Mouse (Mus musculus): ENCODE measurements around the gene Map2k1. TPM values are rescaled to one million over a fixed set of nuclear protein-coding genes. Genes with fewer than 3 reads are reported as not detected.
"Not testable (repeated sequence)": the region's sequence is repeated elsewhere in the genome, so short reads cannot be mapped to it uniquely, and the experiment has no call there.

Map2k1 gene
- total RNA-seq, 2 experiments from 2014 or later = 292 to 323 TPM

DNA sequence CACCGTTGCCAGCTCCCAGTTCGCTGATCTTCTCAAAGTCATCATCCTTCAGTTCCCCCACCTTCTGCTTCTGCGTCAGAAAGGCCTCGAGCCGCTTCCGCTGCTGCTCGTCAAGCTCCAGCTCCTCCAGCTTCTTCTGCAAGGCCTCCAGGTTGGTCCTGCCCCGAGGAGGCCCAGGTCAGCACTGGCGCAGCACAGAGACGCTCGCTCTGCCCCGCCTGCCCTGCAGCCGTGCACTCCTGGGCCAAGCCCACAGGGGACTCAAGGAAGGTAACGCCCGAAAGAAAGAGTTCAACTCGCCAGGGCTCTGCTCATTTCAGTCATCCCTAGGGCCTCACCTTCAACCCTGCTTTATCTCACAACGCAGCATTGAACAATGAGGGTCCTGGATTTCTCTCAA is 39.0 kb downstream of the Map2k1 start:
- no peak for DNase-seq (ENCODE audit: low spot score in 2 of 2)

GRCm38 (mm10) chr9:64207509-64208084 is 45.8 kb downstream of the Map2k1 start:
- no peak for DNase-seq (ENCODE audit: low spot score in 2 of 2)

DNA sequence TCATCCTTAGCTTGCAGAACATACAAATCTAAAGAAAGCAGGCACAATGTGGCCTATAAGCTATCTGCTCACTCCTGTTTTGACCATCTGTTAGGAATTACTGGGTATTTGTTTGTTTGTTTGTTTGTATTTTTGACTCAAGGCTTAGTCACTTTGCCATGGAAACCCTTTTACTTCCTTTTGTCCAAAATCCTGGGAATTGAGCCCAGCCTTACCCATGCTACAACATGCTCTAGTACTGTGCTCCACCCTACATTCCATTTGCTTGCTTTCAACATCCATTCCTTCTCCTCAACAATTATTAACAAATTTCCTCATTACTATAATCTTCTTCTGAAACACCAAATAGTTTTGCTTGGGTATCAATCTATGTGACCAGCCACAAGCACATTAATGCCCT is 50.6 kb downstream of the Map2k1 start:
- no peak for DNase-seq (ENCODE audit: low spot score in 2 of 2)

DNA sequence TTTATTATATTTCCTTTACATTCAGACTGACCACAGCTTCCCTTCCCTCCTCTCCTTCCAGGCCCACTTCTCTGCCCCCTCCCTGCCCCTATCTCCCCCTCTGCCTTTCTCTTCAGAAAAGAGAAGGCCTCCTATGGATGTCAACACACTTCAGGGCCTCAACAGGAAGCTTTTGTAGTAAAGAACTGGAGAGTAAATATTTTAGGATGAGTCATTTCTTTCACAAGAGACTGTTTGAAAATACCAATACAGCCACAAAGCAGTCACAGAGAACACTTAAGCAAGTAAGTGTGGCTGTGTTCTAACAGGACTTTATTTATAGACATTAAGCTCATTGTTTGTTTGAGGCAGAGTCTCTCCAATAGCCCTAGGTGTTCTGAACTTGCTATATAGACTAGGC is 51.1 kb downstream of the Map2k1 start:
- no peak for DNase-seq (ENCODE audit: low spot score in 2 of 2)

- DNase-seq (ENCODE audit: low spot score in 2 of 2) = no peak
Measured at GRCm38 (mm10) chr9:64199897-64200296, 53.5 kb downstream of the Map2k1 start.

DNA sequence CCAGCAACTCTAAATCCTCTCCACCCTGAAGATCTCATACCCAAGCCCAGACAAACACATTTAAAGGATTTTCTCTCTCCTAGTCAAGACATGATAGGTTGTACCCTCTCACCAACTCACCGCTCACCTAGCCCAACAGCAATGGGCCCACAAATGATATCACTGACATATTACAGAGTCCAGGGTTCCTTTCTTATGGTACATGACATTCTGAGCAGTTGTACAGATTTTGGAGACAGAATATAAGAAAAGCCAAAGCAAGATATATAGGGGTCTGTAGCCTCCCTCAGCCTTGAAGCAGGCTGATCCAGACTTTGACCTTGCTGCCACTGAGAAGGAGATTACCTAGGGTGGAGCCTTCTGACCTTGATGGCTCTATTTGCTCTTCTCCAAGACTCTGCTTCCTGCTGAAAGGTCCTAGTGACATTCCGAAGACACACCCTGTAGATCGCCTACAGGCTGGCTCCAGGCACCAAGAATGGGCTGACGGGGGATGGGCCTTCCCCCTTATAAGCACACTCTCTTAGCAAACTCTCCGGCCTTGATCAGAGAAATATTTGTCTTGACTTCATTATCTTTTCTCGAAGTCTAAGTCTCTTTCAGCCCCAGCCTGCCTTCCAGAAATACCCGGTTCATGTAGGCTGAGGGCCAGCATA is 54.5 kb downstream of the Map2k1 start:
- DNase-seq (ENCODE audit: low spot score in 2 of 2) = not testable (repeated sequence)

- no peak for DNase-seq (ENCODE audit: low spot score in 2 of 2)
Measured at GRCm38 (mm10) chr9:64198068-64198762, 55.2 kb downstream of the Map2k1 start.

GRCm38 (mm10) chr9:64197524-64197923 is 55.9 kb downstream of the Map2k1 start:
- DNase-seq (ENCODE audit: low spot score in 2 of 2) = no peak

GRCm38 (mm10) chr9:64195554-64195953 is 57.9 kb downstream of the Map2k1 start:
- peak; percentile 55 to 78 for DNase-seq (ENCODE audit: low spot score in 2 of 2)

GRCm38 (mm10) chr9:64193879-64194278 is 59.6 kb downstream of the Map2k1 start:
- DNase-seq (ENCODE audit: low spot score in 2 of 2) = no peak

DNA sequence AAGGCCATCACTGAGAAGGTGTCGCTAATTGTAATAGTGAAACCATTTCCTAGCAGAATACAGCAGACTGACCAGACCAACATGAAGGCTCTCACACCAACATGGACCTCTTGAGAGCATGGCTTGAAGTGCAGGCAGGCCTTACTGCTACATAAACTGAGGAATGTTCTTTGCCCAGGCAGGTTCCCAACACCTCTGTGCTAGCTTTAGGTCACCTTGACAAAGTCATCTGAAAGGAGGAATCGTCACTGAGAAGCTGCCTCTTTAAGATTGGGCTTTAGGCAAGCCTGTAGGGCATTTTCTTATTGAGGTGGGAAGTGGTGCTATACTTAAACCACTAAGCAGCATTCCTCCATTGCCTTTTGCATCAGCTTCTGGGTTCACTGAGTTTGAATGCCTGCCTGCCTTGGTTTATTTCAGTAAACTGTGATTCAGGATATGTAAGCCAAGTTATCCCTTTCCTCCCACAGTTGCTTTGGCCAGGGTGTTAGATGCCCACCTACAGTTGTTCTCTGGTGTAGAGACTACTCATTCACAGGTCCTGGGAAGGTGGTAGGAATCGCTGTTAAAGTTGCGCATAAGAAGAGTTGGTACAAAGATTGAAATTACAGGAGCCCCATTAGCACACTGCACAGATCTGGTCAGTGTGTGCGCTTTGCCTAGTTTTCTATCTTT is 69.1 kb downstream of the Map2k1 start:
- no peak for DNase-seq (ENCODE audit: low spot score in 2 of 2)

GRCm38 (mm10) chr9:64183295-64183694 is 70.1 kb downstream of the Map2k1 start:
- DNase-seq (ENCODE audit: low spot score in 2 of 2) = not testable (repeated sequence)

- peak; percentile 87 to 90 for DNase-seq (ENCODE audit: low spot score in 2 of 2)
Measured at GRCm38 (mm10) chr9:64178974-64179646, 74.3 kb downstream of the Map2k1 start, which contains the start of gene Snapc5. Gene Snapc5, plus strand, starts transcription at chr9:64179274.

DNA sequence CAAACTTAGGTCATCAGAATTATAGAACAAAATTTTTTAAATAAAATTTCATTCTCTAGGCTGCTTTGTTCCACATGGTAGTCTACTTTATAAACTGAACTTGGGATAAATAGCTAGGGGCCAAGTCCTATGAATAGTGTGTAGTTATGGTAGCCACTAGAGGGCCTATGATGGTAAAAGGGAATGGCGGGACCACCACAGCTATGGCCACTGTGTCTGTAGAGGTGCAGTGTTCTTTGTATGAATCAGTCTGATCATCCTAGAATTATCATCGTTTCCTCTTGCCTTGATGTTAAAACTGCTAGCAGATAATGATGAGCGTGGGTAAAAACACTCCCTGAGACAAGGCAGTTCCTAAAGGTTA is 74.8 kb downstream of the Map2k1 start:
- no peak for DNase-seq (ENCODE audit: low spot score in 2 of 2)

DNA sequence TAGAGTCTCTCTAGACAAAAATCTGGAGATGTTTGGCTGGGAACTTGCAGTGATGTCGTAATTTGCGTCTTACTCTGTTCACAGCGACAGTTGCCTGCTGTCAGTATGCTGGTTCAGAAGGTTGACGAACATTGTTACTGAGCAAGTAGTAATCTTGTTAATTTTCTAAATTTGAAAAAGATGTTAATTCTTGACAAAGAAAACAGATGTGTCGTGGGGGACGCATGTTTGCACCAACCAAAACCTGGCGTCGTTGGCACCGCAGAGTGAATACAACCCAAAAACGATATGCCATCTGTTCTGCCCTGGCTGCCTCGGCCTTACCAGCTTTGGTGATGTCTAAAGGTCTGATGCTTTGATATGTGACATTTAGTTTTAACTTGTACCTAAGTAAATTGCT is 78.1 kb downstream of the Map2k1 start:
- DNase-seq (ENCODE audit: low spot score in 2 of 2) = no peak

DNA sequence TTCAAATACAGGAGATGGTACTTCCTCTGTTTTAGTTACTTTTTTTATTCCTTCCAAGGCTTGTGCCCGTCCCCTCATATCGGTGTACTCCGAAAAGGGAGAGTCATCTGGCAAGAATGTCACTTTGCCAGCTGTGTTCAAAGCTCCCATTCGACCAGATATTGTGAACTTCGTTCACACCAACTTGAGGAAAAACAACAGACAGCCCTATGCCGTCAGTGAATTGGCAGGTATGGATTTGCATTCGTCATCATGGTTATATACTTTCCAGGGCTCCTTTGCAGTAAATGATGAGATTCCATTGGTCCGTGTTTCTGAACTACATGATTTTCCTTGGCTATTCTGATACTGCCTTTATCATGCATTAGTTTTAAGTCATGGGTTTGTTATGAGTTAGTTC is 78.7 kb downstream of the Map2k1 start:
- DNase-seq (ENCODE audit: low spot score in 2 of 2) = no peak

DNA sequence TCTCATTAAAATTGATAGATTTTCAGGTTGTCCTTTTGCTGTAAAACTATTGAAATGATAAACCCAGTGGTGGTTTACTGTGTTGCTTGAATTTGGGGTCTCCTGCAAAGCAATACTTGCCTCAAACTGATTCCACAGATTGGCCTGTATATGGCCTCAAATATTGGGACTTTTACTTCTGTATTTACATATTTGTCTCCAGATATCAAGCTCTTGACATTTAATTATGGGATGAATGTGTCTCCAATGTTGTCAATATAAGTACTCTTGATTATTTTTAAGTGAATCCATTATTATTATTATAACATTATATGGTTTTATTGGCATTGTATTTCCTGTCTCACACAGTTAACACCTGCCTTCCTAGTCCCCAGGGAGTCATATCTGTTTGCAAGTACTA is 79.1 kb downstream of the Map2k1 start:
- DNase-seq (ENCODE audit: low spot score in 2 of 2) = no peak

- DNase-seq (ENCODE audit: low spot score in 2 of 2) = no peak
Measured at GRCm38 (mm10) chr9:64173666-64174220, 79.7 kb downstream of the Map2k1 start.

DNA sequence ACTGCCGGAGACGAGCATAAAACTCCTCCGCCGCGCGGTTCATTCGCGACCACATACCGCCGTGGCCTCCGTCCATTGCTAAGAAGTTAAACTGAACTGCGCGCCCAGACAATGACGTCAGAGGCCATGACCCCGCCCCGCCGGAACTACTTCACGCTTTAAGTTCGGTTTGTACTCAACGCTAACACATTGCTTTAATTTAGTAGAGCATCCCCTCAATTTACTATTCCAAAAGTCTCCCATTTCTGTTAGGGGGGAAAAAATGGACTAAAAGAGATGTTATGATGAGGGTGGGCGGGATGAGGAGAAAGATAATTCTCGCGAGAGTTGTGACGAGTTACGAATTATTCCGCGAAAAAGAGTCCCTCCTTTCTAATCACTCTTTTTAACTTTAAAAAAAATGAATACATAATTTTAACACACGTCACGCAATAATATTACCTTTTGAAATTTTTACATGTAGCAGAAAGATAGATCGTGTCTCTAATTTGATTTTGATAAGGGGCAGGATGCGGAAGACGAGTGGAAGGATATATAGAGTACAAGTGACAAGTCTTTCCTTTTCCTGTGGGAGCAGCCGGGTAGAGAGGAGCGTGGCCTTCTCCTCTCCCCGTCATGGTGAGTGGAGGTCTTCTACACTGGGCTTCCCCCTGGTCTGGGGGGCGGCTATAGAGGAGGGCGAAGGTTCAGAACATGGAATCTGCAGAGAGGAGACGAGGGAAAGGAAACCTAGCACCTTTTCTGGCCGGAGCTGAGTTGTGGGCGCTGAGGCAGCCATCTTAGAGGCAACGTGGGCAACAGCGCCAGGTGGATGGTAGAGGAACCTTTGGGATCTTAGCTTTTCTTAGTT is 80.4 kb downstream of the Map2k1 start, which contains the start of the genes Zwilch and Rpl4:
Zwilch (minus strand) TSS at position 289 of the 850 bp plus-strand sequence.
Rpl4 (plus strand) TSS at position 560 of the 850 bp plus-strand sequence.
- DNase-seq (ENCODE audit: low spot score in 2 of 2) = peak; percentile 77 to 78
